Mouse (Mus musculus) forebrain, embryonic 13.5 days (tissue): ENCODE measurements around the gene Gm10190. TPM values are rescaled to one million over a fixed set of nuclear protein-coding genes. Genes with fewer than 3 reads are reported as not detected.

Experiments
- ATAC-seq: fragments of 200-750 bp; cut with Nextera tagmentation; 2 replicates; pipeline ENCODE4 v1.8.0; 2017
- H3K27ac ChIP-seq: fragments of 300-500 bp; sonication (generic); 2 replicates; pipeline ENCODE4 v1.5.1; 2015; ENCODE audit warnings: inconsistent platforms, mild to moderate bottlenecking, moderate library complexity
- H3K27me3 ChIP-seq: fragments of 300-500 bp; sonication (generic); 2 replicates; pipeline ENCODE4 v1.6.1; 2015; ENCODE audit warnings: mild to moderate bottlenecking, inconsistent platforms
- H3K36me3 ChIP-seq: fragments of 300-500 bp; sonication (generic); 2 replicates; pipeline ENCODE4 v1.6.1; 2015; ENCODE audit warnings: mild to moderate bottlenecking, inconsistent platforms; ENCODE audit not compliant: poor library complexity, severe bottlenecking
- H3K4me1 ChIP-seq: fragments of 300-500 bp; sonication (generic); 2 replicates; pipeline ENCODE4 v1.6.1; 2015; ENCODE audit warnings: inconsistent platforms
- H3K4me2 ChIP-seq: fragments of 300-500 bp; sonication (generic); 2 replicates; pipeline ENCODE4 v1.6.1; 2015; ENCODE audit warnings: inconsistent platforms, mild to moderate bottlenecking, moderate library complexity
- H3K4me3 ChIP-seq: fragments of 300-500 bp; sonication (generic); 2 replicates; pipeline ENCODE4 v1.5.1; 2015; ENCODE audit warnings: mild to moderate bottlenecking, inconsistent platforms
- H3K9ac ChIP-seq: fragments of 300-500 bp; sonication (generic); 2 replicates; pipeline ENCODE4 v1.6.1; 2015; ENCODE audit warnings: mild to moderate bottlenecking, inconsistent platforms
- H3K9me3 ChIP-seq: fragments of 300-500 bp; sonication (generic); replicated peaks from 2 replicates; pipeline ENCODE4 v1.6.1; 2016; ENCODE audit warnings: inconsistent platforms
- WGBS: fragments of 180-500 bp; shearing (Covaris S2); methylation state at CpG from one replicate; pipeline ENCODE4 v1.1.7; 2015; 5-methylcytosine and 5-hydroxymethylcytosine counted together
- polyA plus RNA-seq: library from polyadenylated mRNA; unstranded; fragments of >200 nt; fragmentation: Nextera tagmentation; extraction: Ambion mirVana; gene quantifications from 2 replicates; pipeline ENCODE4 v1.2.1, GENCODE M21; 2015

Gene Gm10190
- polyA plus RNA-seq, 1 experiment from 2014 or later = 2.0 TPM

DNA sequence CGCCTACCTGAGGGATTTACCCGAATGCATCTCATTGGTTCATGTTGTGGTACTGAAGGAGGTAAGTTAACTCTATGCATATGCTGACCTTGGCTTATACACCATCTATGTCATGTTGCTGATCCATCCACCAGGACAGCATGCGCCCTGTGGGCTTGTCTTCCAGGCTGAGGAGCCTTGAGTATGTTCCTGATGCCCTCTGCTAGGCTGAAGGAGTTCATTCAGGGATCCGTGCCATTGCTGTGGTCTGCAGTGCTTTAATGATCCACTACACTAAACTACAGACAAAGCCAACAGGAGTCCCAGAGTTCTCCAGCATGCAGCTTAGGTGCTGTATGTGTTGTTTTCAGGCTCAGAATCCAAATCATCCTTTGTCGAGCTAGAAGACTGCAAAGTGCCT is 6.1 kb downstream of the Gm10190 start:
- no peaks in the 10 kb centered on the region for H3K4me1 ChIP-seq
- H3K9me3 ChIP-seq = no peaks in the 10 kb centered on the region
- H3K4me2 ChIP-seq = no peak overlapping the region
- H3K4me3 ChIP-seq = no peak overlapping the region
- 93% methylated on average over 5 of the region's 5 CpGs for WGBS
- no peak overlapping the region for H3K9ac ChIP-seq
- H3K36me3 ChIP-seq = no peaks in the 10 kb centered on the region
- no peak for ATAC-seq
- H3K27me3 ChIP-seq = no peaks in the 10 kb centered on the region
- H3K27ac ChIP-seq = no peak overlapping the region

DNA sequence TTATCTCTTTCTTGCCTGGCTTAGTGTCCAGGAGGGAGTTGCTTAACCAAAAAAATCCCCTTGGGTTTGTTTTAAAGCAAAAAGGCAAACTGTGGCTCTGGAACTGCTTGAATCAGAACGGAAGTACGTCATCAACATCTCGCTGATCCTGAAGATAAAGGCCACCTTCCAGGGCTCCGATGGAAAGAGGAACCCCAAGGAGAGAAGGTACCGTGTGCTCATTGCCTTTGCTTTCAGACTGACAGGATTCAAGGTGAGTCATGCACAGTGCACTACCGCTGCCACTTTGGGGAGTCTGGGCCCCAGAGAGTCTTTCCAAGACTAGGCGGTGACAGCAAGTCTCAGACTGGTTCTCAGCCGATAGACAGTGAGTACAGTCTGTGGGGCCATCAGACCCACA is 13.1 kb downstream of the Gm10190 start:
- ATAC-seq = no peak
- Histone ChIP-seq H3K27me3 (no peaks in the 10 kb centered on the region), H3K9ac (no peak overlapping the region), H3K36me3 (no peaks in the 10 kb centered on the region), H3K27ac (no peak overlapping the region), H3K4me1 (no peaks in the 10 kb centered on the region), H3K9me3 (no peaks in the 10 kb centered on the region), H3K4me2 (no peak overlapping the region), H3K4me3 (no peak overlapping the region)
- 89% methylated on average over 8 of the region's 8 CpGs for WGBS

DNA sequence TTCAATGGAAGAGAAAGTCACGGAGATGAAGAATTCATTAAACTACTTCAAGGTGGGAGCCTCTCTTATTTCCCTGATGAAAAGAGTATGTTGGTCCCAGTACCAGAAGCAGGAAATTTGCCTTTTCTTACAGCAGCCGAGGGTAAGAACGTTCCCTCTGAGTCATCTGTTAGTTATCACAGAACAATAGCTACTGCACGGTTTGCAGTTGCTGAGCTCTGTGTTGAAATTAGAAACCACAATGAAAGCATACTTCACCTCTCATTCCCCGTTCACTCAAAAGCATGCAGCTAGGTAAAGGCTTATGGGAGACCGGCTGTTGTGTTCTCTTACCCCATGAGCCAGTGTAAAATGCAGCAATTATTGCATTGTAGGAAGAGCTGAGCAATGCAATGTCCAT is 26.1 kb downstream of the Gm10190 start:
- no peaks in the 10 kb centered on the region for H3K27me3 ChIP-seq
- H3K36me3 ChIP-seq = no peaks in the 10 kb centered on the region
- no peak overlapping the region for H3K27ac ChIP-seq
- no peaks in the 10 kb centered on the region for H3K4me1 ChIP-seq
- no peak overlapping the region for H3K9ac ChIP-seq
- 53% methylated on average over 6 of the region's 6 CpGs for WGBS
- H3K4me3 ChIP-seq = no peak overlapping the region
- ATAC-seq = no peak
- no peak overlapping the region for H3K4me2 ChIP-seq
- H3K9me3 ChIP-seq = no peaks in the 10 kb centered on the region

DNA sequence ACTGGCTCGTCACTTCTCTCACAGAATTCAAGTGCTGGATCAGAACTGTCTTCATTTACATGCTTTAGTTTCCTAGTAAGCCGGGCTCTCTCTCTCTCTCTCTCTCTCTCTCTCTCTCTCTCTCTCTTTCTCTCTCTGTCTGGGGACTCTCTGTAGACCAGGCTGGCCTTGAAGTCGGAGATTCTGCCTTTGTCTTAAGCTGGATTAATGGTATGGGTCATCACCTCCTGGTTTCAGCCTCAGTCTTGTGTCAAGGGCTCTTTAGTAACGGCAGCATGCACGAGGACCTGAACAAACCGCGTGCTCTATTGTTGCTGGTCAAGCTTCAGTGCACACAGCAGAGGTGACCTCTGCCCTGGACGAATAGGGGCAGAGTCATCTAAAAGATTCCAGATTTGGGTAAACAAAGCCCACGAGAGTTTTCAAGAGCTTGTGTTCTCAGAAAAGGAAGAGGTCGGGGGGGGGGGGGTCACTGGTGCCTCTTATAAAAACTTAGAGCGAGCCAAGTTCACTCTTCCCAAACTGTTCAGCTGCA is 26.7 kb downstream of the Gm10190 start:
- Histone ChIP-seq H3K27ac (no peak overlapping the region), H3K4me2 (no peak overlapping the region), H3K9ac (no peak overlapping the region), H3K4me3 (no peak overlapping the region), H3K4me1 (no peaks in the 10 kb centered on the region), H3K9me3 (no peaks in the 10 kb centered on the region), H3K27me3 (no peaks in the 10 kb centered on the region), H3K36me3 (no peaks in the 10 kb centered on the region)
- 14% methylated on average over 11 of the region's 11 CpGs for WGBS
- no peak for ATAC-seq

DNA sequence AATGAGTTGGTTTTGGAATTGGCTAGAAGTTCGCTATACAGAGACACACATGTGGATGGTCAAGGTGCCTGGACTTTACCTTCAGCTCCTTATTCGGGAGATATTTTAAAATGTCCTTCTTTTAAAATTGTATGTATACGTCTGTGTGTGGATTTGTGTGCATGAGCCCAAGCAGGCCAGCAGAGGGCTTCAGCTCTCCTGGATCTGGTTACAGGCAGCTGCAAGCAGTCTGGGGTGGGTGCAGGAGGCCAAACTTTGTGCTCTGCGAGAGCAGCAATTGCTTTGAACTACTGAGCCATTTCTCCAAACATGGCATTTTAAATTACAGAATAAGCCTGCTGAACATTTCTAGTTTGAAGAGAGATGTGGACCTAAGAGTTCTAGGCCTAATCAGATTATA is 28.1 kb downstream of the Gm10190 start:
- H3K4me2 ChIP-seq = no peak overlapping the region
- ATAC-seq = no peak
- H3K4me3 ChIP-seq = no peak overlapping the region
- H3K9me3 ChIP-seq = no peaks in the 10 kb centered on the region
- H3K27ac ChIP-seq = no peak overlapping the region
- H3K36me3 ChIP-seq = no peaks in the 10 kb centered on the region
- no peaks in the 10 kb centered on the region for H3K27me3 ChIP-seq
- 91% methylated on average over 4 of the region's 4 CpGs for WGBS
- H3K4me1 ChIP-seq = no peaks in the 10 kb centered on the region
- no peak overlapping the region for H3K9ac ChIP-seq

DNA sequence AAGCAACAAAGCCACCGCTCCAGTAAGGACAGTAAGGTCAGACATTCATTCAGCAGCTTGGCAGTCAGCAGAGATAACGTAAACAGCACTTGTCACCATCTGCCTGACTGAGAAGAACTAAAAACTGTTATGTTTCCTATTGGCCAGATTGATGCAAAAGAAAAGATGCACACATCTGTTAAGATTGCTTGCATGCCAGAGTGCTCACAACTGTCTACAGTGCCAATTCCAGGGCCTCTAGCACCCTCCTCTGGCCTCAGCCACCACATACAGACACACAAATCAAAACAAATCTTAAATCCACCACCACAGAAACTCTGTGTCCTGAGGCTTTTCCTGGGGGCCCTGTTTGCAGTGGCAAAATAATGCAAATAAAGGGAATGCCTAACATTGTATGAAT is 41.0 kb downstream of the Gm10190 start:
- Histone ChIP-seq H3K27me3 (no peaks in the 10 kb centered on the region), H3K9me3 (no peaks in the 10 kb centered on the region), H3K4me3 (no peak overlapping the region), H3K27ac (no peak overlapping the region), H3K4me2 (no peak overlapping the region), H3K9ac (no peak overlapping the region), H3K4me1 (no peaks in the 10 kb centered on the region), H3K36me3 (no peaks in the 10 kb centered on the region)
- WGBS = 79% methylated on average over 2 of the region's 2 CpGs
- no peak for ATAC-seq

DNA sequence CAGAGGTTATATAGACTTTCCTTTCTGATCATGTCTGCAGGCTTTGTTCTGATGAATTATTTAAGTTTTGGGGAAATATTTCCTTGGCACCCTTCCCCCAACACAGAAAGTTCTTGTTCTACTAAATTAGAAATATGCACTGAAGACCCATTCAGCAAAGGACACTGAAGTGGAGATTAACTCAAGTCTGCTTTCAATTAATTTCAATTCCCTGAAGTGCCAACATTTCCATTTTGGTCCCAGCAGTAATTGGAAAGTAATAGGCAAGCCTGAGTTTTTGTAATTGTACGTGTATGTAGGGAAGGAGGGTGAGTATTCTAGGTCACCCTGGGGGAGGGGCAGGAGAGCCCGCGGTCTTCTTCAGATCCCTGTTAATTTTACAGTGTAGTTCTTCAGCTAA is 46.9 kb downstream of the Gm10190 start:
- Histone ChIP-seq H3K27ac (no peak overlapping the region), H3K4me2 (no peak overlapping the region), H3K9me3 (no peaks in the 10 kb centered on the region), H3K36me3 (no peaks in the 10 kb centered on the region), H3K9ac (no peak overlapping the region), H3K4me1 (no peaks in the 10 kb centered on the region), H3K27me3 (no peaks in the 10 kb centered on the region), H3K4me3 (no peak overlapping the region)
- 72% methylated on average over 3 of the region's 3 CpGs for WGBS
- ATAC-seq = no peak

GRCm38 (mm10) chr17:80325456-80325855 is 47.9 kb downstream of the Gm10190 start:
- Histone ChIP-seq H3K9me3 (no peaks in the 10 kb centered on the region), H3K27me3 (no peaks in the 10 kb centered on the region), H3K4me3 (no peak overlapping the region), H3K27ac (no peak overlapping the region), H3K9ac (no peak overlapping the region), H3K4me2 (no peak overlapping the region), H3K4me1 (no peaks in the 10 kb centered on the region), H3K36me3 (no peaks in the 10 kb centered on the region)
- WGBS = 85% methylated on average over 5 of the region's 5 CpGs
- ATAC-seq = no peak

- Histone ChIP-seq H3K9me3 (no peaks in the 10 kb centered on the region), H3K4me3 (no peak overlapping the region), H3K4me1 (no peaks in the 10 kb centered on the region), H3K27ac (no peak overlapping the region), H3K4me2 (no peak overlapping the region), H3K9ac (no peak overlapping the region), H3K27me3 (no peaks in the 10 kb centered on the region), H3K36me3 (no peaks in the 10 kb centered on the region)
- no peak for ATAC-seq
- 86% methylated on average over 7 of the region's 7 CpGs for WGBS
Observed at GRCm38 (mm10) chr17:80324521-80324920, 48.8 kb downstream of the Gm10190 start.

DNA sequence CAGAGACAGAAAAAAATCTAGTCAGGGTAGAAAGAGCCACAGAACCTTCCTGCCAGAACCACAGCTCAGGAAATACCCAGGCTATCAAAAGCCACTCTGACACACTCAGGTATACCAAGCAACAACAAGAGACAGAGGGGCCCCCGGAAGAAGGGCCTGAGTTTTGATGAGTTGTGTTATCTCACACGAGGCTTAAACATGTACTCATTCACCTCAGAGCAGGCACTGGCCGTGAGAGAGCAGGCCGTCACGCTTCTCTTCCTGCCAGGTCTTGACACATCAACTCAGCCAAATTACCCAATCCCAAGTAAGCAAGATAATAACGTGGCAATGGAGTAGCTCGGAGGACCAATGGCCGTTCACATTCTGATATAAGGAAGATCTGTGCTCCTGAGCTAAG is 49.7 kb downstream of the Gm10190 start:
- Histone ChIP-seq H3K9me3 (no peaks in the 10 kb centered on the region), H3K27me3 (no peaks in the 10 kb centered on the region), H3K27ac (no peak overlapping the region), H3K4me1 (no peaks in the 10 kb centered on the region), H3K36me3 (no peaks in the 10 kb centered on the region), H3K4me3 (no peak overlapping the region), H3K9ac (no peak overlapping the region), H3K4me2 (no peak overlapping the region)
- WGBS = 83% methylated on average over 8 of the region's 8 CpGs
- ATAC-seq = no peak

Other genes with a start within 250 kb of the Gm10190 start
- 3.4 and 4.6 TPM in 2 replicates for gene Galm, start 246.1 kb downstream of the Gm10190 start, polyA plus RNA-seq
- 747 and 755 TPM in 2 replicates for gene Srsf7, start 166.2 kb downstream of the Gm10190 start, polyA plus RNA-seq
- gene Ttc39d, start 166.1 kb downstream of the Gm10190 start, polyA plus RNA-seq = 0.11 and 0.13 TPM in 2 replicates
- gene Gemin6, start 149.1 kb downstream of the Gm10190 start, polyA plus RNA-seq = 33.6 and 35.8 TPM in 2 replicates
- gene Morn2, start 83.3 kb downstream of the Gm10190 start, polyA plus RNA-seq = 49.0 and 51.0 TPM in 2 replicates
- 28.6 and 32.0 TPM in 2 replicates for gene Dhx57, start 83.1 kb downstream of the Gm10190 start, polyA plus RNA-seq
- 0.65 and 0.96 TPM in 2 replicates for gene Arhgef33, start 66.1 kb downstream of the Gm10190 start, polyA plus RNA-seq
- 6.6 and 6.9 TPM in 2 replicates for gene Sos1, start 106.9 kb upstream of the Gm10190 start, polyA plus RNA-seq
- gene Cdkl4, start 204.3 kb upstream of the Gm10190 start, polyA plus RNA-seq = 1.5 and 3.6 TPM in 2 replicates